Mouse (Mus musculus) urinary bladder, postnatal 10 days (tissue): Measurements from ENCODE around the gene Zwilch.

Source experiments
- DNase-seq: peaks from one replicate; pipeline ENCODE4 v3.0.0; 2022; ENCODE audit warnings: low spot score

The Zwilch gene

DNA sequence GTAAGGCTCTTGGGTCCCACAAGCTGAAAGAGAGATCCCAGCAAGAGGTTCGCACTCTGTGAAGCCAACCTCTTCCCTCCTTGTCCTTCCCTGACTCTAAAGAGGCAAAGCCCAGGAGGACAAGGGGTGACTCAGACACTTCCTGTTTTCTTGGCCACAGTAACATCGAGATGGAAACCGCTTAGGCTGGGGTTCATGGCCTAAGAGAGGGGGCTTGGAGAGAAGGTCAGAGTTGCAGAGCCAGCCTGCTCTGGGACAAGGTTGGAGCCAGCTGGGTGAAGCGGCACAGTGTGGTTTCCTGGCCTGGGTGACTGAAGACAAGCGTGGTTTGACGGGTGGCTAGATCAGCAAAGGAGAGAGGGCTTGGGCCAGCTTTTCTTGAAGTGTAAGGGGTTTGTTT is 67.6 kb downstream of the Zwilch start:
- no peak for DNase-seq

DNA sequence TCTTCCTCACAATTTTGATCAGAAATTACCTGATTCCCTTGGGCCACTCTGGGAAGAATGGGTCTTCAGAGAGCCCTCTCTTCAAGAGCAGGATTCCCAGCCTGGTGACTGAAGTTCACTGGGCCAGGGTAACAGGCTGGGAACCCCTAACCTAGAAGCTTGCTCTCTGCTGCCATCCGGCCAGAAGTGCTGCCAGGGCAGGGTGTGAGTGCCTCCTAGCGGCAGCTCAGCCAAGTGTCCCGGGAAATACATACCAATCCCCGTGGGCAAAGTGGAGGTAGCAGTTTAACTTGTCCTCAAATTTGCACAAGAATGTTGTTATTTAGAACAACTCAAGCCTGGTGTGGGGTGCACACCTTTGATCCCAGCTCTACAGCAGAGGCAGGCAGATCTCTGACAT is 72.5 kb downstream of the Zwilch start:
- DNase-seq: peak; percentile 33

GRCm38 (mm10) chr9:64098282-64098681 is 74.6 kb downstream of the Zwilch start:
- no peak for DNase-seq

- DNase-seq: no peak
Measured at GRCm38 (mm10) chr9:64094083-64094482, 78.8 kb downstream of the Zwilch start.

- no peak for DNase-seq
Measured at GRCm38 (mm10) chr9:64089004-64089403, 83.9 kb downstream of the Zwilch start.

DNA sequence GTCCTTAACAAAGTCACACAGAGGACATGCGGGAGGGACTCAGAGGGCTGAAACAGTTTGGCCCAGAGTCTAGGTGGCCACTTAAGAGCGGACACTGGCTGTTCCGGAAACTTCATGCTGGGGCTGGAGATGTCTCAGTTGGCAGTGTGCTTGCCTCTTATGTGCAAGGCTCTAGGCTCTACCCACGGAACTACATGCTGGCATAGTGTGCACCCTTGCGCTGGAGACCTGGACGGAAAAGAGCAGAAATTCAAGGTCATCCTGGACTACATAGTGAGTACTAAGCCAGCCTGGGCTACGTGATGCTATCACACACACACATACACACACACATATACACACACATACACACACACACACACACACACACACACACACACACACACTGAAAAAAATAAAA is 84.6 kb downstream of the Zwilch start:
- DNase-seq: no peak

DNA sequence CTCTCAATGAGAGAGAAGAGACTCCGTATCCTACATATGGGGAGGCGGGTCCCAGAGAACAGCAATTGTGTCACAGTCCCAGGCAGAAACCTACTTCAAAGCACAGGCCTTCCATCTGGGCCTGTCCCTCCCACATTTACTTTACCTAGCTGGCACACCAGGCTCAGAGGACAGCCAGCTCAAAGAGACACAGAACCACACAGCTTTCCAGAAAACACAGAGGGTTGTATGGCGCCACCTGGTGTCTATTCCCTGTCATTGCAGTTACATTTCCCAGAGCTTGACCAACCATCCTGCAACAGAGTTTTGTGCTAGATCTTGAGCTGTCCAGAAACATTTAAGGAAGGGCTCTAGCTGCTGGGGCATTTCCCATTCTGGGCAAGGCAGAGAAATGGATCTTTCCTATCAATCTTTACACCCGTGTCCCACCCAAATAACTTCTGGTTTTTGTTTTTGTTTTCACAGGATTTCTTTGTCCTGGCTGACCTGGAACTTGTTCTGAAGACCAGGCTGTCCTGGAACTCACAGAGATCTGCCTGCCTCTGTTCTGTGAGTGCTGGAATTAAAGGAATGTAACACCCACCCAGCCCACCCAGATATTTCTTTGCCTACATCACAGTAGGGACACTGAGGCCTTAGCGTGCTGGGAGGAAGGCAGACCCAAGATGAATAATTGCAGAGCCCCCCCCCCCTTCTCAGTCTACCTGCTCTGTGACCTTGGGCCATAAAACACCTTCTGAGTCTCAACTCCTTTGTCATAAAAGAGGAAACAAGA is 85.3 kb downstream of the Zwilch start:
- no peak for DNase-seq
